Mouse (Mus musculus) bone marrow macrophage, adult 2 months (primary cell): ENCODE data around the gene Ipmk. TPM values are rescaled to one million over a fixed set of nuclear protein-coding genes. Genes with fewer than 3 reads are reported as not detected.
A peak's percentile ranks its signal among the peaks of the same experiment; 100 is the strongest.

Source experiments
- H3K27ac ChIP-seq: 2 replicates; pipeline ENCODE4 v1.5.1; 2012; ENCODE audit warnings: low read depth, low read length; ENCODE audit not compliant: insufficient read depth
- H3K4me1 ChIP-seq: 2 replicates; pipeline ENCODE4 v1.6.1; 2012; ENCODE audit warnings: low read length; ENCODE audit not compliant: control insufficient read depth, insufficient read depth
- H3K4me3 ChIP-seq: 2 replicates; pipeline ENCODE4 v1.5.1; 2012; ENCODE audit warnings: mild to moderate bottlenecking, low read length, moderate library complexity; ENCODE audit not compliant: insufficient read depth
- CTCF ChIP-seq: IDR thresholded peaks from 2 replicates; pipeline ENCODE4 v1.5.1; 2012; ENCODE audit warnings: low read depth, mild to moderate bottlenecking, low read length, moderate library complexity
- POLR2A ChIP-seq: IDR thresholded peaks from 2 replicates; pipeline ENCODE4 v1.6.1; 2012; ENCODE audit warnings: mild to moderate bottlenecking, low read depth, low read length, borderline replicate concordance
- polyA plus RNA-seq: library from polyadenylated mRNA; stranded (reverse); fragments of >200 nt; gene quantifications from 2 replicates; pipeline ENCODE4 v1.2.4, GENCODE M21; 2012; ENCODE audit not compliant: missing spikeins, insufficient read depth, insufficient read length

The Ipmk gene
- polyA plus RNA-seq, 1 experiment, result 19.0 TPM

- no peak for TF ChIP-seq POLR2A
- no peak for TF ChIP-seq CTCF
- no peak overlapping the region for H3K4me3 ChIP-seq
- peaks cover 12% of the 10 kb centered on the region for H3K4me1 ChIP-seq
- no peak overlapping the region for H3K27ac ChIP-seq
These were observed 9.2 kb upstream of the Ipmk start for GRCm38 (mm10) chr10:71338156-71338905.

GRCm38 (mm10) chr10:71339463-71339862 lies 8.1 kb upstream of the Ipmk start:
- H3K4me1 ChIP-seq, result peaks cover 12% of the 10 kb centered on the region
- H3K27ac ChIP-seq, result no peak overlapping the region
- TF ChIP-seq CTCF (no peak), POLR2A (no peak)
- no peak overlapping the region for H3K4me3 ChIP-seq

- H3K4me3 ChIP-seq, result no peak overlapping the region
- no peak overlapping the region for H3K27ac ChIP-seq
- peaks cover 13% of the 10 kb centered on the region for H3K4me1 ChIP-seq
- TF ChIP-seq POLR2A, result no peak
- TF ChIP-seq CTCF, result no peak
These were observed 7.4 kb upstream of the Ipmk start for GRCm38 (mm10) chr10:71340195-71340594.

GRCm38 (mm10) chr10:71341290-71341689 lies 6.3 kb upstream of the Ipmk start:
- Histone ChIP-seq H3K4me3 (no peak overlapping the region), H3K27ac (no peak overlapping the region), H3K4me1 (peaks cover 19% of the 10 kb centered on the region)
- TF ChIP-seq POLR2A, result no peak
- TF ChIP-seq CTCF, result no peak

- no peak overlapping the region for H3K27ac ChIP-seq
- H3K4me3 ChIP-seq, result no peak overlapping the region
- H3K4me1 ChIP-seq, result peaks cover 23% of the 10 kb centered on the region
- TF ChIP-seq POLR2A, result no peak
- no peak for TF ChIP-seq CTCF
These were observed 5.3 kb upstream of the Ipmk start for GRCm38 (mm10) chr10:71342030-71342805.

- TF ChIP-seq CTCF (no peak), POLR2A (no peak)
- no peak overlapping the region for H3K4me3 ChIP-seq
- peaks cover 23% of the 10 kb centered on the region for H3K4me1 ChIP-seq
- H3K27ac ChIP-seq, result no peak overlapping the region
These were observed 4.4 kb upstream of the Ipmk start for GRCm38 (mm10) chr10:71343130-71343529.

GRCm38 (mm10) chr10:71343567-71344265 lies 3.8 kb upstream of the Ipmk start:
- TF ChIP-seq POLR2A (no peak), CTCF (no peak)
- Histone ChIP-seq H3K27ac (no peak overlapping the region; the same call in 1 of the 2 replicates), H3K4me3 (peak overlapping the region; percentile 85), H3K4me1 (peaks cover 23% of the 10 kb centered on the region)

GRCm38 (mm10) chr10:71344579-71345143 lies 2.9 kb upstream of the Ipmk start, which contains the start of gene Cisd1:
Gene Cisd1, minus strand, starts transcription at chr10:71344954.
- TF ChIP-seq POLR2A, result no peak
- H3K4me1 ChIP-seq, result peaks cover 24% of the 10 kb centered on the region
- H3K4me3 ChIP-seq, result peak within 1 kb of the TSS; percentile 85
- H3K27ac ChIP-seq, result peak within 1 kb of the TSS; percentile 27; the same call in 1 of the 2 replicates

GRCm38 (mm10) chr10:71346106-71346505 lies 1.5 kb upstream of the Ipmk start:
- Histone ChIP-seq H3K4me1 (peaks cover 32% of the 10 kb centered on the region), H3K27ac (peak overlapping the region; percentile 65), H3K4me3 (no peak overlapping the region)
- no peak for TF ChIP-seq CTCF
- TF ChIP-seq POLR2A, result no peak
